Mouse (Mus musculus) heart, adult 2 months (tissue): ENCODE results near the gene Tle2.
A peak's percentile ranks its signal among the peaks of the same experiment; 100 is the strongest.

Experiments used
- CTCF ChIP-seq: fragments of 200-600 bp; IDR thresholded peaks from 2 replicates; pipeline ENCODE4 v1.8.1; 2022; ENCODE audit warnings: antibody characterized with exemption, mild to moderate bottlenecking, moderate library complexity
- EP300 ChIP-seq: fragments of 200-500 bp; IDR thresholded peaks from 2 replicates; pipeline ENCODE4 v1.6.1; 2011; ENCODE audit warnings: low read depth, low read length, control low read depth; ENCODE audit not compliant: insufficient read depth
- POLR2A ChIP-seq: fragments of 200-500 bp; IDR thresholded peaks from 2 replicates; pipeline ENCODE4 v1.6.1; 2011; ENCODE audit warnings: mild to moderate bottlenecking, low read depth, low read length, control low read depth; ENCODE audit not compliant: insufficient read depth

DNA sequence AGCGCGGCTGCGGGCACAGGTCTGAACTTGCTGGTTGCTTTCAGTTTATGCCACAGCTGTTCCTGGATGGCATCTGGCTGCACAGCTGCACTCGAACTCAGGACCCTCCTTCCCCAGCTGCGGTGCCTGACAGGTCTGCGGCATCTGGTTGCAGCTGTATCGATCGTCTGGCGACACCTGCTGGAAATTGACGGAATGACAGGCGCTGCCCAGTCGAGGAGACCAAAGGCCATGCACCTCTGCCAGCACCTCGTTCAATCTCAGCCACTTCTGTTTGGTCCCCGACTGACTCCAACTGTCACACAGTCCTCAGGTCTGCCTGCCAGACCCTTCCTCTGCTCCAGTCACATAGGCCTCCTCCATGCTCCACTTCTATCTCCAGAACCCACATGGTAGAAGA is 47.6 kb upstream of the Tle2 start:
- TF ChIP-seq CTCF (peak; percentile 100), POLR2A (no peak), EP300 (peak; percentile 93)
